Mouse (Mus musculus) ovary, adult 2 months (tissue): ENCODE data around the gene 4921507P07Rik. TPM values are rescaled to one million over a fixed set of nuclear protein-coding genes. Genes with fewer than 3 reads are reported as not detected.

Source experiments
- polyA plus RNA-seq: library from polyadenylated mRNA; depleted of rRNA; stranded (reverse); fragments of >200 nt; gene quantifications from 2 replicates; pipeline ENCODE4 v1.2.3, GENCODE M21; 2012; rRNA removed

4921507P07Rik gene
- 0.16 and 0.17 TPM in 2 replicates for polyA plus RNA-seq

GRCm38 (mm10) chr6:50596301-50597211 lies at the start of gene 4921507P07Rik:
4921507P07Rik (minus strand) TSS chr6:50596632.

GRCm38 (mm10) chr6:50566141-50566996 lies 30.1 kb downstream of the 4921507P07Rik start, which contains the start of gene Cycs:
Cycs (minus strand) TSS chr6:50566538.

Other genes with a start within 250 kb of the 4921507P07Rik start
- gene Osbpl3, start 140.4 kb downstream of the 4921507P07Rik start, polyA plus RNA-seq, result 6.6 and 7.0 TPM in 2 replicates
- 0.69 and 0.90 TPM in 2 replicates for gene Cycs, start 30.1 kb downstream of the 4921507P07Rik start, polyA plus RNA-seq
- gene Npvf, start 57.8 kb upstream of the 4921507P07Rik start, polyA plus RNA-seq, result not detected in 2 replicates